Mouse (Mus musculus) inflammation-experienced regulatory T-cells (primary cell): ENCODE measurements around the gene Olfr853. TPM values are rescaled to one million over a fixed set of nuclear protein-coding genes. Genes with fewer than 3 reads are reported as not detected.

ENCODE experiments used
- polyA plus RNA-seq, 2 experiments: library from polyadenylated mRNA; unstranded; fragments of 100-300 nt; shearing (Covaris generic); gene quantifications; one replicate each; pipeline ENCODE4 v1.2.1; 2017

Gene Olfr853
- not detected for polyA plus RNA-seq

GRCm38 (mm10) chr9:19540976-19541375 is at the start of gene Olfr853:
Gene Olfr853, minus strand, starts transcription at chr9:19541076.

GRCm38 (mm10) chr9:19582317-19582716 is 41.4 kb upstream of the Olfr853 start, which contains the start of gene Olfr855:
Gene Olfr855, plus strand, starts transcription at chr9:19582617.

GRCm38 (mm10) chr9:19567282-19567681 is 26.4 kb upstream of the Olfr853 start, which contains the start of gene Olfr854:
Gene Olfr854, minus strand, starts transcription at chr9:19567382.

GRCm38 (mm10) chr9:19492995-19493394 is 47.9 kb downstream of the Olfr853 start, which contains the start of gene Olfr851:
Gene Olfr851, plus strand, starts transcription at chr9:19493295.

Other genes starting within 250 kb of the Olfr853 start
- not detected for gene Olfr844, start 224.7 kb downstream of the Olfr853 start, polyA plus RNA-seq
- gene Olfr845, start 204.6 kb downstream of the Olfr853 start, polyA plus RNA-seq, result not detected
- gene Olfr846, start 177.1 kb downstream of the Olfr853 start, polyA plus RNA-seq, result not detected
- gene Olfr847, start 162.4 kb downstream of the Olfr853 start, polyA plus RNA-seq, result under 1 TPM in 1 of 2 experiments, not detected in 1; 0.16 TPM
- not detected for gene Olfr849, start 100.8 kb downstream of the Olfr853 start, polyA plus RNA-seq
- gene Olfr850, start 62.8 kb downstream of the Olfr853 start, polyA plus RNA-seq, result not detected
- gene Olfr851, start 47.8 kb downstream of the Olfr853 start, polyA plus RNA-seq, result not detected
- not detected for gene Olfr854, start 26.3 kb upstream of the Olfr853 start, polyA plus RNA-seq
- gene Olfr855, start 41.5 kb upstream of the Olfr853 start, polyA plus RNA-seq, result under 1 TPM in 1 of 2 experiments, not detected in 1; 0.16 TPM
- gene Zfp317, start 81.0 kb upstream of the Olfr853 start, polyA plus RNA-seq, result 10 to 100 TPM; 28.5 to 34.8 TPM
- not detected for gene Olfr857, start 168.4 kb upstream of the Olfr853 start, polyA plus RNA-seq
- under 1 TPM in 1 of 2 experiments, not detected in 1; 0.42 TPM for gene Olfr58, start 239.2 kb upstream of the Olfr853 start, polyA plus RNA-seq